Mouse (Mus musculus): ENCODE measurements around the gene Phf11c. TPM values are rescaled to one million over a fixed set of nuclear protein-coding genes. Genes with fewer than 3 reads are reported as not detected.
"Not testable (repeated sequence)": the region's sequence is repeated elsewhere in the genome, so short reads cannot be mapped to it uniquely, and the experiment has no call there.

Gene Phf11c
- total RNA-seq (2021) = under 1 TPM; 0.42 to 0.52 TPM
- long read RNA-seq, experiment 1 = 0 reads
- long read RNA-seq, experiment 2 = 0 reads

GRCm38 (mm10) chr14:59395281-59395680 is at the start of gene Phf11c:
Phf11c (minus strand) TSS chr14:59395381.
- DNase-seq = no peak

- no peak for DNase-seq
Measured at GRCm38 (mm10) chr14:59441472-59441805, 46.3 kb upstream of the Phf11c start.

- peak; percentile 92 for DNase-seq
Measured at GRCm38 (mm10) chr14:59440558-59441471, 45.6 kb upstream of the Phf11c start, which contains the start of the genes Setdb2 and Cab39l. Setdb2 (minus strand) TSS chr14:59440884. Cab39l (plus strand) TSS chr14:59440972.

- no peak for DNase-seq
Measured at GRCm38 (mm10) chr14:59440039-59440438, 44.9 kb upstream of the Phf11c start.

GRCm38 (mm10) chr14:59438505-59438904 is 43.3 kb upstream of the Phf11c start:
- no peak for DNase-seq

GRCm38 (mm10) chr14:59437398-59437797 is 42.2 kb upstream of the Phf11c start:
- DNase-seq = no peak

GRCm38 (mm10) chr14:59435206-59435605 is 40.0 kb upstream of the Phf11c start:
- DNase-seq = no peak

GRCm38 (mm10) chr14:59433902-59434301 is 38.7 kb upstream of the Phf11c start:
- no peak for DNase-seq

- no peak for DNase-seq
Measured at GRCm38 (mm10) chr14:59430556-59430955, 35.4 kb upstream of the Phf11c start.

GRCm38 (mm10) chr14:59422912-59423663 is 27.9 kb upstream of the Phf11c start:
- DNase-seq = no peak

- no peak for DNase-seq
Measured at GRCm38 (mm10) chr14:59418171-59418570, 23.0 kb upstream of the Phf11c start.

GRCm38 (mm10) chr14:59414979-59415378 is 19.8 kb upstream of the Phf11c start:
- not testable (repeated sequence) for DNase-seq

- no peak for DNase-seq
Measured at GRCm38 (mm10) chr14:59396999-59397398, 1.8 kb upstream of the Phf11c start.

- not testable (repeated sequence) for DNase-seq
Measured at GRCm38 (mm10) chr14:59390181-59390580, 5.0 kb downstream of the Phf11c start.

GRCm38 (mm10) chr14:59389532-59389931 is 5.6 kb downstream of the Phf11c start:
- no peak for DNase-seq

GRCm38 (mm10) chr14:59370348-59371068 is 24.7 kb downstream of the Phf11c start:
- DNase-seq = no peak

GRCm38 (mm10) chr14:59366386-59367105 is 28.6 kb downstream of the Phf11c start:
- DNase-seq = no peak

- DNase-seq = peak; percentile 11
Measured at GRCm38 (mm10) chr14:59365244-59365644, 29.9 kb downstream of the Phf11c start, which contains the start of gene Phf11d. Phf11d (minus strand) TSS chr14:59365470.

- not testable (repeated sequence) for DNase-seq
Measured at GRCm38 (mm10) chr14:59341189-59341588, 54.0 kb downstream of the Phf11c start, which contains the start of gene Phf11b. Phf11b (minus strand) TSS chr14:59341351.

- DNase-seq = no peak
Measured at GRCm38 (mm10) chr14:59339541-59339940, 55.6 kb downstream of the Phf11c start.

- DNase-seq = not testable (repeated sequence)
Measured at GRCm38 (mm10) chr14:59336056-59336455, 59.1 kb downstream of the Phf11c start.
